Mouse (Mus musculus) retina, postnatal 7 days (tissue): Measurements from ENCODE around the gene Fem1b.
"Not testable (repeated sequence)": the region's sequence is repeated elsewhere in the genome, so short reads cannot be mapped to it uniquely, and the experiment has no call there.

ENCODE experiments used
- DNase-seq: peaks from one replicate; pipeline ENCODE4 v3.0.0-alpha.2; 2012; ENCODE audit warnings: low read depth, low spot score

The Fem1b gene

DNA sequence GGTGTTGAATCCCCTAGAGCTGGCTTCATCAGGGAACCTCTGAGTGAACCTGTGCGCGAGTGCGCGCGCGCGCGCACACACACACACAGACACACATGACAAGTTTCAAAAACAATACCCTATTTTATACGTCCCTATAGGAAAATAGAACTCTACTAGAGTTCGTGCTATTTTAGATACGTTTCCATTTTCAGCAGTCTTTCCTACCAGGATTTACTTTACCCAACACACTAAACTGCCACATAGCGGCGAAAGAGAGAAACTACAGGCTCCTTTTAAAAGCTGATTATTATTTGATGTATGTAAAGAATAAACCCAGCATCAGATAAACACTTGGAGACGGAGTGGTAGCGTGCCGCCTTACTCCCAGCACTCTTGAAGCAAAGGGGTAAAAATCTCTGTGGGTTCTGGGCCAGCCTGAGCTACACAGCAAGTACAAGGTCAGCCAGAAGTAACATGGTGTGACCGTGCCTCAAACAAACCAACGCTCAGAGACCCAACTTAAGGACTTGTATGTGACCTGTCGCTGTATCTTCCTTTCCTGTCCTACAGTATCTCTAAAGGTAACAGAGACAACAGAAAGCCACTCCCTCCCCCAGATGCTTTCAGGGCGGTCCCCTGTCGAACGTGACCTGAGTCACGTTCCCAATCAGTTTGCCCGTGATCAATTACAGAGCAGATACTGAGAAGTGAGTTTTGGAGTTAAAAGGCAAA is 16.4 kb upstream of the Fem1b start:
- DNase-seq = no peak

DNA sequence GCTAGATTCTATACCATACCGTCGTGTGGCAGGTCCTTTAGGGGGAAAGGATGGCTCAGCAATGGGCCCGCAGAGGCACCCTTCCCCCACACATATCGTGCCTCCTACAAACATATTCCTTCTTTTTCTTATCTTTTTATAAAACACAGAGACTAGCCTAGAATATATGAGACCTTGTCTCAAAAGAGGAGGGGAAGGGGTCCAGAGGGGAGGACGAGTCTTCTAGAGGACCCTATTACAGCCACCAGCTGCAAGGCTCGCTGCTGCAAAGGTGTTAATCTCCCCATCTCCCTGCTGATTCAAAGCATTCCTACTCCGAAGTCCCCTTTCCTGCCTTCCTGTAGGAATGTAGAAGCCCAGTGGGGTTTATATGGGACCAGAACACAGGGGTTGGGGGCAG is 14.7 kb upstream of the Fem1b start:
- no peak for DNase-seq

DNA sequence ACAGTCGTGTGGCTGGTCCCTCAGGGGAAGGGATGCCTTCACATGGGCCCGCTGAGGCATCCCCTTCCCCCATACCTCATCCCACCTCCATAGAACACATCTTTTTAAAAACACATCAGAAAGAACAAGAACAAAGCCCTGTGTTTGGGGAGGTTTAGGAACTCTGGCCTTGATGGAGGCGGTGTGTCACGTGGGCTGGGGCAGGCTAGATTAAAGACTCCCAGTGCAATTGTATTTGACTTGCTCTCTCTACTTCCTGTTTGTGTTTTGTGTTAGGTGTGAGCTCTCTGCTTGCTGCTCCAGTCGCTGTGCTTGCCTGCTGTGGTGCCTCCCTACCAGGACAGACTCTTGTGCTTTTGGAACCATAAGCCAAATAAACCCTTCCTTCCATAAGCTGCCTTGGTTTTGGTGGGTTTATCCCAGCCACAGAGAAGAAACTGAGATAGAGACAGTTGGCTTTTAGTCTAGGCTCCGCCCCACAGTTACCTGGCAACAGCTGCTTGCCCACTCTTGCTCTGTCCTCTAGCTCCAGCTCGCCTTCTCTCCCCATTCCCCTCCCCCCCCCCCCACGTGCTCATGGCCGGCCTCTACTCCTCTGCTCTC is 14.2 kb upstream of the Fem1b start:
- no peak for DNase-seq

DNA sequence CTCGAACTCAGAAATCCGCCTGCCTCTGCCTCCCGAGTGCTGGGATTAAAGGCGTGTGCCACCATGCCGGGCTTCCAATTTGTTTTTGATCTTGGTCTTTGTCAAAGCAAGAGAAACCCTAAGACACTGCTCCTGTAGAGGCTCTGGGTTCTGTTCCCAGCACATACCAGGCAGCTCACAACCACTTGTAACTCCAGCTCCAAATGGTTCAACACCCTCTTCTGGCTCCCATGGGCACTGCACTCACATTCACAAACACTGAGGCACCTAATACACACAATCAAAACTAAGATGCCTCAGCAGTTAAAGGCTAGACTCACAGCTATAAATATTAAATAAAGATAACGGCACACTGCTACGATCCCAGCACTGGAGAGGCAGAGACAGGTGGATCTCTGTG is 10.1 kb upstream of the Fem1b start:
- no peak for DNase-seq

GRCm38 (mm10) chr9:62820829-62821228 is 9.1 kb upstream of the Fem1b start:
- DNase-seq = no peak

GRCm38 (mm10) chr9:62819910-62820309 is 8.2 kb upstream of the Fem1b start:
- not testable (repeated sequence) for DNase-seq

- no peak for DNase-seq
Measured at GRCm38 (mm10) chr9:62819494-62819893, 7.8 kb upstream of the Fem1b start.

GRCm38 (mm10) chr9:62817828-62818614 is 6.3 kb upstream of the Fem1b start:
- DNase-seq = no peak

GRCm38 (mm10) chr9:62817099-62817571 is 5.4 kb upstream of the Fem1b start:
- DNase-seq = no peak

DNA sequence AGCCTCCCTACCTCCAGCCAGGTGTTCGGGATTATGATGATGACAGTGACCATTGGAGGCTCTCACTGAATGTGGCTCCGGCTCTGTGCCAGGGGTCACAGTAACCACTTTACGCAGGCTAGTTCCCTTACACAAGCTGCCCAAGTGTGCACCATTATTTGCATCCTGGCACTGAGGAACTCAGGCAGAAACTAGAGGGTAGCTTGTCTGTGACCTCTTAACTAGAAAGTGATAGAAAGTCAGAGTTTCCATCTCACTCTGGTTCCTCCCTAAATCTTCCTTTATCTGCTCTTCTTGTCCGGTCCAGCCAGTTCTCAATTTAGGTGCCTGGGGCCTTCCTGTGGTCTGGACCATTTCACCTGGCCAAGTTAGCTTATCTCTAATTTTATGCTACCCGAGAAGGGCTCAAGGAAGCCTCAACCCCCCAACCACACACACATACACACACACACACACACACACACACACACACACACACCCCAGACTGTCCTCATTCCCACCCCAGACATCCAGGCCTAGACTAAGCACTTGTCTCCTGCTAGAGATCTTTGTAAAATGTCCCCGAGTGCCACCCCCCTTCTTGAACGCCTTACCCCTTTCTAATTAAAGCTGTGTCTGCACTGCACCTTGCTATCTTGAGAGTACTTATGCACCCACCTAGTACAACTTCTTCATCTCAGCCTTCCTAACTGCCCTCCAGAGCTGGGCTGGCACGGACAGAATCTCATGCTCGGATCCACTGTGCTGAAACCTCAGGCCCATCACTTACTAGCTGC is 4.8 kb upstream of the Fem1b start:
- no peak for DNase-seq

GRCm38 (mm10) chr9:62814751-62815150 is 3.0 kb upstream of the Fem1b start:
- no peak for DNase-seq

GRCm38 (mm10) chr9:62812216-62813049 is 699 bp upstream of the Fem1b start:
- no peak for DNase-seq

DNA sequence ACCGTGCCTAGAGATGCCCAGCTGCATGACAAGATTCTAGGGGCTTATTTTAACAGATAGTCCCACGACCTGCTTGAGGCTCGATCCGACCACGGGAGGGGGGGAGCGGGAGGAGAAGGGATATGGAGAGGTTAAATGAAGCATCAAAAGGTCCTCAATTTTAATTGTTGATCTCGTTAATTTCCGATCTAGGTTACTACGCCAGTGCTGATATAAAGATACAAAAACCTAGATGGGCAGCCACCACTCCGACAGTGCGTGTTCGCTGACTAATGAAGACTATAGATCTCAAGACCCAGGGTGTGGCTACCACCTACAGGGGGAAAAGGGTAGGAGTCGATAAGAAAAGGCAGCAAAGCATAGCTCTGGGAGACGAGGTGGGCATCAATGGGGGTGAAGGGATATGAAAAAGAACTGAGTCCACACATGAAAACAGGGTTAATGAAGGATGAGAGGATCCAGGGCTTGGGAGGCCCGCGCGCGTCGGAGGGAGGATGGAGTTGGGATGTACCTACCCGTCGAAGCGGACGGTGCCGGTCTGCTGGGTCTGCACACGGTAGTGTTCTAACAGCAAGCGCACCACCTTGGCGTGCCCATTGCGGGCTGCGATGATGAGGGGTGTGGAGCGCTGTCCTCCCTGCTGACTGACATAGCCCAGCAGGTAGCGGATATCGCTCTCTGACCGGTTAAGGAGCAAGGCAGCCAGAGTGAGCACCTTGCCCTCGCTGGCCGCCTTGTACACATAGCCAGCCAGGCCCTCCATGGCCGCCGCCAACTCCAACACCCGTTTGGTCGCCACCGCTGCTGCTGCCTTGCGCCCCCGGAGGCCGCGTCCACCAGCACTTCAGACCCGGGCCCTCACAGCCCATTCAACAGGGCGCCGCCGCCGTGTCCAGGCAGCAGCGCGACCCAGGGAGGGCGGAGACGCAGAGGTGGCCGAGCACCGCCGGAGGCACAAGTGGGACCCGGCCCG is 905 bp downstream of the Fem1b start:
- peak; percentile 13 for DNase-seq

- no peak for DNase-seq
Measured at GRCm38 (mm10) chr9:62810095-62810494, 1.6 kb downstream of the Fem1b start.

- DNase-seq = not testable (repeated sequence)
Measured at GRCm38 (mm10) chr9:62799218-62799617, 12.5 kb downstream of the Fem1b start.

DNA sequence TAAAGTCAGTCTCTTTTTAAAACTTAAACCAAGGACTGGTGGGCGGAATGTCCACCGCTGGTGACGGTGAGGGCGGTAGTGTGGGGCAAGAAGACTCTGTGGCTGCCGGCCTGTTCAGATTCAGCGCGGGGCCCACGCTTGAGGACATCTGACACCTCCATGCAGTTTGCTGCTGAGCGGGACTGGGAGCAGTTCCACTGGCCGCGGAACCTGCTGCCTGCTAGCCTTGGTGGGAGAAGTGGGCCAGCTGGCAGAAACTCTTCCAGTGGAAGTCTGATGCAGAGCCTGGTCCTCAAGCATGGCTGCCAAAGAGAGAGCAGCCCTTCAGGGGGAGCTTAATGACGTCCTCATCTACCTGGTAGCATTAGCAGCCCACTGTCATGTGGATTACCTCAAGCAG is 21.9 kb downstream of the Fem1b start:
- no peak for DNase-seq

DNA sequence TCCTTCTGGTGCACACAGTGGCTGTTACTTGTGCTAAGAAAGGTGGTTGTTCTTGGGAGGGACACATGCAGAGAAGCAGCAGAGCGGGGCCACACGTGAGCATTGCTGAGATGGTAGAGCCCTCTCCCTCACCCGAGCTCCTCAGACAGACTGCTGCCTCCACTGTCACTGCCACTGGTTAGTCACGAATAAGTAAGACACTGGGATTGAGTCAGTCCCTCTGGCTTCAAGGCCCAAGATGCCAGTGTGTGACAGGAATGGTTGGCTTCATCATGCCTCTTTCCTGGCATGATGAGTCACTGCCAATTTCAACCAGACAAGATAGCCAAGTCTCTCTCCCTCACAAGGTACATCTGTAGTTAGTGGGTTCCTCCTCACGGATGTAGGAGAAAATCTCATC is 25.0 kb downstream of the Fem1b start:
- no peak for DNase-seq

GRCm38 (mm10) chr9:62784233-62784632 is 27.5 kb downstream of the Fem1b start:
- no peak for DNase-seq

DNA sequence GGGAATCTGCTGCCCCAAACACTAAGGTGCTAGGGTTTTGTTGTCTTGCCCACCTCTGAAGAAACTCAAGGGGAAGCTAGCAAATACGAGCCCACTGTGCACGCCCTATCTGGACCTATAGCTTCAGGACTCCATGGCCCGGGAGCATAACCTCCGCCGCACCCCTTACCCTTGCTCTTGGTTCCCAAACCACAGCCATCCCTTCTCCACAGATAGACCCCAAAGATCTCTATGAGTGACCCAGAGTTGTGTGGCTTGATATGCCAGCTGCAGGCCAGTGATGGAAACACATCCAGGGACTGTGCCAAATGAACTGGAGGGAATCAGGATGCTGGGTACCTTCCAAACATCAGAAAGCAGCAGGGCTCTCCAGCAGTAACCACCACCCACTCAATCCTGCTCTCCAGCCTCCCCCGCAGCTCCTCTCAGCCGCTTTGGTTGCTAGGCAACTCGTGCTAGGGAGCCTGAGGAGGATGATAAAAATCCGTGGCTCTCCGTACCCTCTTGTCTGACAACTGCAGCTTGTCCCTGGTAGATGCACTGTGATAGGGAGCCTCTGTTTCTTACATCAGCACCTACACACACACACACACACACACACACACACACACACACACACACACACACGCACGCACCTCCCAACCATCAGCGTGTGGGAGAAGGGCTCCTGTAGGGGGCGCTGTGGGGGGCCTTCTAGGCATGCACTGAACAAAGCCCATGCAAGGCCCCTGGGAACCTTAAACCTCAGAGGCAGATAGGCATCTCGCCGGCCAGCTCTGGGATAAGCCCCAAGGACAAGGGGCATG is 28.6 kb downstream of the Fem1b start:
- DNase-seq = peak; percentile 48
